Mouse (Mus musculus) embryonic facial prominence, embryonic 13.5 days (tissue): Measurements from ENCODE around the gene Smok3a. TPM values are rescaled to one million over a fixed set of nuclear protein-coding genes. Genes with fewer than 3 reads are reported as not detected.
"Not testable (repeated sequence)": the region's sequence is repeated elsewhere in the genome, so short reads cannot be mapped to it uniquely, and the experiment has no call there.

Experiments used
- ATAC-seq: fragments of 200-750 bp; cut with Nextera tagmentation; 2 replicates; pipeline ENCODE4 v1.8.0; 2017; ENCODE audit warnings: low read depth; ENCODE audit not compliant: insufficient number of reproducible peaks, insufficient read depth, low FRiP score, low TSS enrichment
- H3K27ac ChIP-seq: fragments of 300-500 bp; sonication (generic); 2 replicates; pipeline ENCODE4 v1.5.1; 2015; ENCODE audit warnings: moderate library complexity, mild to moderate bottlenecking, inconsistent platforms
- H3K27me3 ChIP-seq: fragments of 300-500 bp; sonication (generic); 2 replicates; pipeline ENCODE4 v1.6.1; 2015; ENCODE audit warnings: mild to moderate bottlenecking, inconsistent platforms
- H3K36me3 ChIP-seq: fragments of 300-500 bp; sonication (generic); 2 replicates; pipeline ENCODE4 v1.6.1; 2015; ENCODE audit warnings: mild to moderate bottlenecking, inconsistent platforms
- H3K4me1 ChIP-seq: fragments of 300-500 bp; sonication (generic); 2 replicates; pipeline ENCODE4 v1.6.1; 2015; ENCODE audit warnings: inconsistent platforms
- H3K4me2 ChIP-seq: fragments of 300-500 bp; sonication (generic); 2 replicates; pipeline ENCODE4 v1.6.1; 2015; ENCODE audit warnings: moderate library complexity, mild to moderate bottlenecking, inconsistent platforms
- H3K4me3 ChIP-seq: fragments of 300-500 bp; sonication (generic); 2 replicates; pipeline ENCODE4 v1.5.1; 2015; ENCODE audit warnings: mild to moderate bottlenecking, inconsistent platforms
- H3K9ac ChIP-seq: fragments of 300-500 bp; sonication (generic); 2 replicates; pipeline ENCODE4 v1.6.1; 2015; ENCODE audit warnings: mild to moderate bottlenecking, inconsistent platforms
- H3K9me3 ChIP-seq: fragments of 300-500 bp; sonication (generic); 2 replicates; pipeline ENCODE4 v1.6.1; 2016; ENCODE audit warnings: inconsistent platforms
- WGBS: fragments of 180-500 bp; shearing (Covaris S2); methylation state at CpG from one replicate; pipeline ENCODE4 v1.1.7; 2015; ENCODE audit warnings: mixed read lengths; 5-methylcytosine and 5-hydroxymethylcytosine counted together
- polyA plus RNA-seq: library from polyadenylated mRNA; unstranded; fragments of >200 nt; fragmentation: Nextera tagmentation; extraction: Ambion mirVana; gene quantifications from 2 replicates; pipeline ENCODE4 v1.2.1, GENCODE M21; 2015

Gene Smok3a
- polyA plus RNA-seq, 1 experiment from 2014 or later, result not detected

GRCm38 (mm10) chr5:138016997-138017396, 4.1 kb upstream of the Smok3a start:
- no peak for ATAC-seq
- Histone ChIP-seq H3K4me3 (no peak overlapping the region), H3K9me3 (no peaks in the 10 kb centered on the region), H3K27ac (no peak overlapping the region), H3K9ac (no peak overlapping the region), H3K4me1 (no peaks in the 10 kb centered on the region), H3K36me3 (no peaks in the 10 kb centered on the region), H3K27me3 (no peaks in the 10 kb centered on the region), H3K4me2 (no peak overlapping the region)

DNA sequence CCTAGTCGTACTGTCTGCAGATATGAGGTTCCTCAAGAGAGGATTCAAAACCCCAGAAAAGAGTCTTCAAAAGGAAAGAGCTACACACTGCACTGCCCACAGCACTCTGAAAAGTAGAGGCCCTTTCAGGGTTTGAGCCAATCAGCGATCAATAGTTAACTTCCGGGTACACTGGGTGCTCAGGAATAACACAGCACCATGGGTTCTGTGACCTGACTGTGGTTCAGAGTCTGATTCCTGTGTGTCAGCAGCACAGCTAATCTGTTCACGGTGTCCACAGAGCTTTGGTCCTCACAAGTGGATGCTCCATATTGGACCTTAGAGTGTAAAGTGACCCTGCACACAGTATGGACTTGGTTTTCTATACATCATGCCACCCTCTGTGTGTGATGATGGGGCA, 1.5 kb upstream of the Smok3a start:
- not testable (repeated sequence) for H3K9ac ChIP-seq, H3K36me3 ChIP-seq, ATAC-seq, H3K4me3 ChIP-seq, H3K4me1 ChIP-seq, H3K27ac ChIP-seq, H3K27me3 ChIP-seq, H3K4me2 ChIP-seq, H3K9me3 ChIP-seq
- 87% methylated on average over 3 of the region's 4 CpGs for WGBS

GRCm38 (mm10) chr5:138052894-138053293, 31.8 kb downstream of the Smok3a start, which contains the start of gene Smok3c:
Gene Smok3c, plus strand, starts transcription at chr5:138053194.
- ATAC-seq, H3K36me3 ChIP-seq, H3K4me2 ChIP-seq, H3K4me3 ChIP-seq, H3K4me1 ChIP-seq, H3K9me3 ChIP-seq, H3K9ac ChIP-seq, H3K27me3 ChIP-seq, H3K27ac ChIP-seq: not testable (repeated sequence)
- WGBS, result no CpG with 5 or more reads among the region's 5 CpGs

- Histone ChIP-seq H3K9me3 (no peaks in the 10 kb centered on the region), H3K36me3 (no peaks in the 10 kb centered on the region), H3K4me1 (no peaks in the 10 kb centered on the region), H3K27ac (no peak overlapping the region), H3K4me3 (no peak overlapping the region), H3K27me3 (no peaks in the 10 kb centered on the region), H3K9ac (no peak overlapping the region), H3K4me2 (no peak overlapping the region)
- ATAC-seq, result no peak
- 94% methylated on average over 4 of the region's 4 CpGs for WGBS
These were observed 52.7 kb downstream of the Smok3a start for GRCm38 (mm10) chr5:138073803-138074202.

DNA sequence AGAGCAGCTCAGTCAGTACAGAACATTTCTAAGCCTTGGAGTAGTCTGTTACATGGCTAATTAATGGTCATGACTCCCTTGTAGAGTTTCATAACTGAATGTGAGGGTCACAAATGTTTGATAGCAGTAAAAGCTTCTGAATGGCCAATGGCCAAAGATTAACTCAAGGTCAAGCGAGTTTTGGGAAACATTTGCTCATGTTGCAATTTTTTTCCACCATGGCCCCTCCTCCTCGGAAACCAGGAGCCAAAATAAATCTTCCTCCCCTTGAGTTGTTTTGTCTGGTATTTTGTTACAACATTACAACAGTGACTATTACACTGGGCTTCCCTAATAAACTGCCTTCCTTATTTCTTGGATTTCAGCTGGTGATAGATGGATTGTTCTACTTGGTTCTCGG, 54.6 kb downstream of the Smok3a start:
- no peak overlapping the region for H3K9ac ChIP-seq
- no peaks in the 10 kb centered on the region for H3K27me3 ChIP-seq
- 78% methylated on average over 3 of the region's 3 CpGs for WGBS
- H3K9me3 ChIP-seq, result no peaks in the 10 kb centered on the region
- H3K4me3 ChIP-seq, result no peak overlapping the region
- H3K36me3 ChIP-seq, result no peaks in the 10 kb centered on the region
- no peaks in the 10 kb centered on the region for H3K4me1 ChIP-seq
- ATAC-seq, result no peak
- H3K4me2 ChIP-seq, result no peak overlapping the region
- H3K27ac ChIP-seq, result no peak overlapping the region

DNA sequence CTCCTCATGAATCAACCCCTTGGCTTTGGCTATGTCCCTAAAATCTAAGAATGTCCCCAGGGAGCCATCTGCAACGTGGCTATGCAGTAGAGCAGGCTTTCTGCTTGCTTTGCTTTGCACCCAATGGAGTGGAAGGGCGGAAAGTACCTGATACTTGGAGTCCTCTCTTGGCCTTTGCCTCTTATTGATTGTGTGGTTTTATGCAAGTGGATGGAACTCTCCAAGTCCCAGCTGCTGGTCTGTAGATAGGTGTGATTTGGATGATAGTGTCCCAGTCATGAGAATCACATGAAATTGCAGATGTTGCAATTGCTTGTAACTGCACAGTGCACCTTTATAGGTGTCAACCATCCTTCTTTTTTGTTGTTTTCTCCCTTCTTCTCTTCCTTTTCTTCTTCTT, 55.1 kb downstream of the Smok3a start:
- ATAC-seq, result no peak
- H3K27ac ChIP-seq, result no peak overlapping the region
- no peaks in the 10 kb centered on the region for H3K27me3 ChIP-seq
- no peak overlapping the region for H3K4me3 ChIP-seq
- no peak overlapping the region for H3K9ac ChIP-seq
- H3K36me3 ChIP-seq, result no peaks in the 10 kb centered on the region
- WGBS, result 60% methylated on average over 2 of the region's 2 CpGs
- H3K4me2 ChIP-seq, result no peak overlapping the region
- H3K4me1 ChIP-seq, result no peaks in the 10 kb centered on the region
- no peaks in the 10 kb centered on the region for H3K9me3 ChIP-seq

GRCm38 (mm10) chr5:138080456-138080855, 59.4 kb downstream of the Smok3a start:
- Histone ChIP-seq H3K4me2 (no peak overlapping the region), H3K27ac (no peak overlapping the region), H3K9ac (no peak overlapping the region), H3K4me3 (no peak overlapping the region), H3K4me1 (no peaks in the 10 kb centered on the region), H3K27me3 (0 out of 2 replicates have a peak, but pooled peaks cover 3% of the 10 kb centered on the region), H3K9me3 (no peaks in the 10 kb centered on the region), H3K36me3 (no peaks in the 10 kb centered on the region)
- ATAC-seq, result no peak
- 89% methylated on average over 5 of the region's 5 CpGs for WGBS

GRCm38 (mm10) chr5:138081446-138081845, 60.4 kb downstream of the Smok3a start:
- Histone ChIP-seq H3K27me3 (0 out of 2 replicates have a peak, but pooled peaks cover 3% of the 10 kb centered on the region), H3K4me1 (peaks cover 1% of the 10 kb centered on the region), H3K9ac (no peak overlapping the region), H3K36me3 (no peaks in the 10 kb centered on the region), H3K4me3 (no peak overlapping the region), H3K27ac (no peak overlapping the region), H3K4me2 (no peak overlapping the region), H3K9me3 (no peaks in the 10 kb centered on the region)
- WGBS, result 83% methylated on average over 9 of the region's 9 CpGs
- ATAC-seq, result no peak

GRCm38 (mm10) chr5:138083318-138083900, 62.3 kb downstream of the Smok3a start:
- Histone ChIP-seq H3K9ac (no peak overlapping the region), H3K27ac (no peak overlapping the region), H3K36me3 (peaks cover 4% of the 10 kb centered on the region; the same call in 1 of the 2 replicates), H3K4me2 (no peak overlapping the region), H3K9me3 (no peaks in the 10 kb centered on the region), H3K4me1 (peaks cover 10% of the 10 kb centered on the region), H3K4me3 (no peak overlapping the region), H3K27me3 (0 out of 2 replicates have a peak, but pooled peaks cover 3% of the 10 kb centered on the region)
- 59% methylated on average over 2 of the region's 2 CpGs for WGBS
- ATAC-seq, result no peak

- H3K36me3 ChIP-seq, result peaks cover 4% of the 10 kb centered on the region; the same call in 1 of the 2 replicates
- H3K27me3 ChIP-seq, result 0 out of 2 replicates have a peak, but pooled peaks cover 3% of the 10 kb centered on the region
- no peak overlapping the region for H3K9ac ChIP-seq
- H3K9me3 ChIP-seq, result no peaks in the 10 kb centered on the region
- H3K4me1 ChIP-seq, result peaks cover 10% of the 10 kb centered on the region
- no peak overlapping the region for H3K27ac ChIP-seq
- no peak for ATAC-seq
- WGBS, result 93% methylated on average over 2 of the region's 2 CpGs
- H3K4me2 ChIP-seq, result no peak overlapping the region
- no peak overlapping the region for H3K4me3 ChIP-seq
These were observed 62.9 kb downstream of the Smok3a start for GRCm38 (mm10) chr5:138083936-138084335.
